Mouse (Mus musculus) G1E (cell line): ENCODE measurements around the gene Fzr1.

Experiments used
- CTCF ChIP-seq: IDR thresholded peaks from 2 replicates; pipeline ENCODE4 v1.5.1; 2012; ENCODE audit warnings: low read depth, low read length, inconsistent platforms, mixed read lengths
- POLR2AphosphoS5 ChIP-seq: IDR thresholded peaks from 2 replicates; pipeline ENCODE4 v1.6.1; 2012; ENCODE audit warnings: low read depth, low read length, inconsistent platforms; ENCODE audit not compliant: insufficient replicate concordance
- TAL1 ChIP-seq: conservative IDR thresholded peaks from 2 replicates; pipeline ENCODE4 v1.6.1; 2012; ENCODE audit warnings: low read depth, low read length, inconsistent platforms, mixed read lengths

GRCm38 (mm10) chr10:81421041-81421796 lies 42.9 kb upstream of the Fzr1 start:
- TF ChIP-seq CTCF (no peak), POLR2AphosphoS5 (no peak), TAL1 (no peak)
